Mouse (Mus musculus) cerebral cortex, adult 2 months (tissue): Measurements from ENCODE around the gene Pnma3.

Source experiments
- WGBS: fragments of 180-500 bp; shearing (Covaris S2); methylation state at CpG from one replicate; pipeline ENCODE4 v1.1.7; 2018; 5-methylcytosine and 5-hydroxymethylcytosine counted together

The Pnma3 gene

DNA sequence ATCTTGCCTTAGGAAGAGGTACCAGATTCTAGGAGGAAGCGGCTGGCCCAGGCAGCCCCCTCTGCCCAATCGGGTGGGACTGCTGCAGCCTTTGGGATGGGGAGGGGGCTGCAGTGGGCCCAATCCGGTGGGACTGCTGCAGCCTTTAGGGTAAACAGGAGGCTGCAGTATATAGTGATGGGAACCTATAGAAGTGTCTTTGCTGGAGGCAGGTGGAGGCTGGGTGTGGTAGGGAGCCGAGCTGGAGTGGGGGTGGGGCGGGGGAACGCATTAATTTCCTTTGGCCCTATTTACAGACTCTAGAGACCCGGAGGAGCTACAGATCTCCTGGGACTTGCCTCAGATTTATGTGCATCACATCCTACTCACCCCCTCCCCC is at the start of gene Pnma3:
Pnma3 (plus strand) TSS at position 373 of the 379 bp plus-strand sequence.
- WGBS = 7% methylated on average over 7 of the region's 7 CpGs

DNA sequence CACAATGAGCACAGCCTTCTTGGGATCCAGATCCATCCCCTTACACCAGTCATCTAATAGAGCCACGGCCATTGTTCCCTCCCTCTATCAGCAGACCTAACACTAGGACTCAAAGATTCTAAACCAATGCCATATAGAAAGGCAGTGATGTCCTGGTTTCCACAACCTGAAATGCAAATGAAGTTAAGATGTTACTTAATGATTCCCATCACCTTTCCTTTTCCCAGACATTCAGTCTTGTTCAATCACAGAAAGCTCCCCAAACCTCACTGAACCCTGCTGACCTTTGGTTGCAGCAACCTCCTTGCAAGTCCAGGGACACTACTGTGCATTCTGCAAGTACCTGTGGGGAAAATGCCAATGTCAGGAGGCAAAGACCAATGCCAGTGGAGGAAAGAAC is 27.6 kb upstream of the Pnma3 start, which contains the start of gene Pnma5:
Pnma5 (minus strand) TSS at position 101 of the 400 bp plus-strand sequence.
- 84% methylated on average over 1 of the region's 1 CpGs for WGBS

DNA sequence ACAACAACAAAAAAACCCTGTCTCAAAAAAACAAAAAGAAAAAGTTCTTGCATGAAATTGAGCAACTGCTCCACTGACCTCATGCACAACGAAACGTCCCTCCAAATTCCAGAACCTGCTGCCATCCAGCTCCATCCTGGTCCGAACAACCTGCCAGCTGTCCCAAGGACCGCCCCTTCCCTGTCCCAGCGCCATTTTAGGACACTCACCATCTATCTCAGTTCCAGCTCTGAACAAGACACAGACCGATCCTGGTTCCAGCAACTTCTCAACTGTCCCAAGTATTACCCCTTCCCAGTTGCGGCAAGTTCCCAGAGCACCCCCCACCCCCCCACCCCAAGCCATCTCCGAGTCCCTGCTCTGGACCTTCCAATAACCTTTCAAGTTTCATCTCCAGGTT is 25.8 kb upstream of the Pnma3 start:
- 87% methylated on average over 8 of the region's 8 CpGs for WGBS

DNA sequence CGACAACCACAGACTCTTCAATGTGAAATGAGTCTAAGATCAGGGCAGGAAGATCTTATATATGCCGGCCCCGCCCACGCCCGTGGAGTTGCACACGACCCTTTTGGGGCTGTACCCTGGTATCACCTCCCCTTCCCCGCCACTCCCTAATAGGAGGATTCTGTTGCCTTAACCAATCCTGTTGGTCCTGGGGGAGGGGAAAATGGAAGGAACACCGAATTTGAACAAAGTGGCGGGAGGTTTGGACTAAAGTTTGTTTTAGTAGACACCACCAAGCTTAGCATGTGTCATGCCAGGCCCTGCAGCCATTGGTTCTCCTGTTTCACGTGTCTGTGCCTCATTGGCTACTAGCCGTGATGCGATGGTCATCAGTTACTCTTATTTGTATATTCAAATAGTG is 24.9 kb upstream of the Pnma3 start:
- 88% methylated on average over 12 of the region's 12 CpGs for WGBS

DNA sequence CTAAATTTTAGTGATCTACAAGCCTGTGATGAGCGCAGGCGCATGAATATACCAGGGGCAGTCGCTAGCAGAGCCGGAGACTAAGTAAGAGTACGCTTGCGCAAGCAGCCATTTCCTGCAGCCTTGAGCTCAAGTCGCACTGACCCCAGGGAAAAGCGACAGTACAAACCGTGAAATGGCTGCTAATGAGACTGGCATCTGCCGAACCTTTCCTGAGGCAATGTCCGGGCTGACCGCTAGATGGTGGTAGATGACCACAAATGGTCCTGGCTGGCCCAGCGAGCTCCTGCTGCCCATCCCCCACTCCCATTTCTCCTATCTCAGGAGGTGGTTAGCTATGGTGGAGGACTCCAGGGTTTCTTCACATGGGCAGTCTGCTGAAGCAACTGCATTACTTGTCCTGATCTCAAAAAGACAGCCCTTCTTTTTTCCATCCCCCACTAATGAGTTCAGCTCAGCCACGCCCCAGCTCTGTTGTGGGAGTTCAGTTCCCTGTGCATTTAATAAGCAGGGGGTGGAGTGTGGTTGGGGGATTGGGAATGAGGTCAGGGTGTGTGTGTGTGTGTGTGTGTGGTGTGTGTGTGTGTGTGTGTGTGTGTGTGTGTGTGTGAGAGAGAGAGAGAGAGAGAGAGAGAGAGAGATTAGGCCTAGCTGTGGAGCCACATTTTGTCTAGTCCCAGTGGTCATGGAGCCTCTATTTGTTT is 10.6 kb upstream of the Pnma3 start:
- 4% methylated on average over 14 of the region's 14 CpGs for WGBS

DNA sequence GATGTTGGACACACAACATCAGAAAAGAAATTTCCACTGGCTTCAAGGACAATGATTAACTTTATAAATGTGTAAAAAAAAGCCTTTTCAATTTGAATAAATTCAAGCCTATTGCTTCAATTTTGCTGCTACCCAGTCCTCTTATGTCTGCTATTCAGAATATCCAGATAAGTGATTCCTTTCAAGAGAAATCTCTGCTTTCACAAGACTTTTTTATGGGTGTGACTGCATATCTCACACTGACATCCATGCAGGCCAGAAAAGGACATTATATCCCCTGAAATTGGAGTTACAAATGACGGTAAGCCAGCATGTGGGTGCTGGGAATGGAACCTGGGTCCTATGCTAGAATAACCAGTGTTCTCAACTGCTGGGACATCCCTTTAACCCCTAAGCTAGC is 3.1 kb upstream of the Pnma3 start:
- 86% methylated on average over 1 of the region's 1 CpGs for WGBS

DNA sequence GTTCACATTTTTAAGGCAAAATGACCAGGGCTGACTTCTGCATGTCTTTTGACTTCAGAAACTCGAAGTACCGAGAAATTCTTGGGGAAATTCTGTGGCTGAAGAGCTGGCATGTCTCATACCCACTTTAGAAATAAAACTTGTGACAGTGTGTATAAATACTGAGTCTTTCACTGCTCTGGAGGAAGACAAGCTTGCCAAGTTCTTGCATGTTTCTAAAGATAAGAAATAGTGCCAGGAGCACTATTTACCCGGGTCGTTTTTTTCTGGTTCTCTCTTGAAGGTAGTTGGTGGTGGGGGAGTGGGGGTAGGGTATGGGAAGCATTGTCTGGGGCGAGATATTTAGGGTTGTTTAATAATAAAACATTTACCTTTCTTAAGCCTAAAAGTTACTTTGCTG is 2.3 kb upstream of the Pnma3 start:
- WGBS = 27% methylated on average over 5 of the region's 5 CpGs

DNA sequence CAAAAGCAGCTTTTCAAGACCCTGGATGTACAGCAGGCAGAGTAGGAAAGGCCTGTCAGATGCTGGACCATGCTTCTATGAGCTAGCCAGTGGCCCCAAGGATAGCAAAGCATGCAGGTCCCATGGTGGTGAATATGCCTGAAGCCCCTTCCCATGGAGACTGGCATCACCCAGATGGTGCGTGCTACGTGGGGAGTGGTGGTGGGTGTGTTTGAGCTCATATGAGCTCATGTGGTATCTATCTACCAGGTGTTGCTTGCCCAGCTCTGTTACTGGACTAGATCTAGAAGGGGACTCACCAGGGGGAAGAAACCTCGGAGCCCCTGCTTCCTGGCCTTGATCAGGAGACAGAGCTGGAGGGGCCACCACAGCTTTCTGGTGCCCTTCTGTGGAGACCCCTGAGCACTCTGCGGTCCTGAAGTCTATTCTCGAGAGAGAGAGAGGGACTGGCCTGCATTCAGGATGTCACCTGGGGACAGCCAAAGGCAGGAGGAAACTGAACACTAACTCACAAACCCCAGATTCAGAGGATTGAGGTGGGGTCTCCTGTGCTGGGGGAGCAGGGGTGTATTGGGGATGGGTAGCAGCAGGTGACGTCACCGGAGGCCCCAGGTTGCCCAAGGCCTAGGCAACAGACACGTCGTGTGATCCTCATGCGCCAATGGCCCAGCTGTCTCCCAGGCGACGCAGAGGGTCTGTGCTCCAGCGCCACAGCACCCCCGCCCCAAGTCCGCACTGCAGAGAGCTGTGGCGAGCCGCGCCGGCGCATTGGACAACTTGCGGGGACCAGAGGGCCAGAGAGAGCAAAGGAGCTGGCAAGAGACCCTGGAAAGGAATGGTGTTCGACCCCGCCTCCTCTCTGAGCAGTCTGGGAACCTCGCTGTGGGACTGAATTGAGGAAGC is 824 bp upstream of the Pnma3 start:
- WGBS = 30% methylated on average over 24 of the region's 24 CpGs

DNA sequence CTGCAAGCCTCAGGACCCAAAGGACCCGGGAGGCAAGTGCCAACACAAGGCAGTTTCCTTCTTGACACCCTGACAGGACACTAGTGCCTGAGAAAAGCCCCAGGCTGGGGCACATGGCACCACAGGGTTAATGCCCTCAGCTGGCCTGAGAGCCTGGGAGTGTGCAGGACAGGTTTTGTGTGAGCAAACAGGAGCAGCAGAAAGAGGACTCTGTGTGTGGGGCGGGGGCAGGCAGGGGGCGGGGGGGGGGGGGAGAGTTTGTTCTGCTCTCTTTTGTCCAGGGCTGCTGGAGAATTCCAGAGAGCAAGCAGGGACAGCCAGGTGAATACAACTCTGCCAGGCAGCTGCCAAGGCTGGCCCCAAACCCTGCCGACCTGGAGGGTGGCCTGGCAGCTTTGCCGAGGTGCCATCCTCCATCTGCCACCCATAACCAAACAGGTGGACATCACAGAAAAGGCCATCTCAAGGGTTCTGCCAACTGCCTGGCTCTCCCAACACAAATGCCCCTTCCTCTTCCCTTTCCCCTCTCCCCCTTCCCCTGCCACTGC is 2.3 kb downstream of the Pnma3 start:
- WGBS = no CpG with 5 or more reads among the region's 5 CpGs

DNA sequence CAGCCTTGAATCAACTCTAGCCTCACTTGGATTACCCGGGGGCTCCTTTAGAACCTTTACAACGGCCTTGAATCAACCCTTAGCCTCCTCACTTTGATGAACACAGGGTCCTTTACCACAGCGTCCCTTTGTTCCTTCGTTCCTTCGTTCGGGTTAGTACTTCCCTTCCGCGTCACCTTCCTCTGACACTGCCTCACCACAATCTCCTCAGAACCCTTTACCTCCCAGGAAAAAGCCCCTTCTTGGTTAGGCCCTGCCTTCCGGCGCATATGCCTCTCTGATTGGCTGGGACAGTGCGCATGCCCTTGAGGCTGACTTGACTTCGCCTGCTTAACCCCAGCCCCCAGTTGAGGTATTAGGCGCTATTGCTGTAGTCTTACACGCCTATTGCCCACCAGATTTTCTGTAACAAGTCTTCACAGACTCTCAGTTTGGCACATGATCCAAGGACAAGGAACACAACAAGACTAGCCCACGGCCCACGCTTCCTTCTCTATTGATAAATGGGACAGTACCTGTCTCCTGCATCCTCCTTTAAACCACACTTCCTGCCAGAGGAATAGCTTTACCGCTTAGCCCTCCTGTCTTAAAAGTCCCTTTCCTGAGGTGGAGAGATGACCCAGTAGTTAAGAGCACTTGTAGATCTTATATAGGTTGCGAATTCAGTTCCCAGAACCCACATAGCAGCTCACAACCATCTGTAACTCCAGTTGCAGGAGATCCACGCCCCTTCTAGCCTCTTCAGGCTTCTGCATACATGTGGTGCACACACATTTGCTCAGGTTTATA is 17.9 kb downstream of the Pnma3 start, which contains the start of gene Xlr4a:
Xlr4a (minus strand) TSS at position 212 of the 789 bp plus-strand sequence.
- WGBS = 85% methylated on average over 19 of the region's 19 CpGs

DNA sequence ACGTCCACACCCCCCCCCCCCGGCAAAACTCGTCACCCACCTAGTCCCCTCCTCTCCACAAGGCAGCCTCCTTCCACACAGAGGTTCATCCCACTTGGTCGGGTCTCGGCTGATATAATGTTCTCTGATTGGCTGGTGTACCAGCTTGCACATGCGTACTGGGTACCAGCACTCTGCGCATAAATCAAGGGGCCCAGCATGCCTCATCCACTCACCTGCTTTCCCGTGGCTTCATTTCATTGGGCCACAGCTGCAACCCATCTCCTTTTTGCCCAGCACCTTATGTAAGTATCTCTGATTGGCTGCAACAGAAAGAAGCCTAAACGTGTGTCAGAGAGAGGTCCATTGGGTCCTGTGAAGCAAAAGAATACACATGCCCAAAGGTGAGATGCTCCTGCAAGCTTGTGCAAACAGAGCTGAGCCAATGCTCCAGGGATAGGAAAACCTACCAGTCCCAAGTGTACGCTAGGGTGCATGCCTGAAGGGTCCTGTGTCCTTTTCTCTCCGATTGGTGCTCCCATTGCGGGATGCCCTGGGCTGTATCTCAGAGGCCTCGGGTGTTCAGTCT is 32.4 kb downstream of the Pnma3 start, which contains the start of gene Xlr3a:
Xlr3a (minus strand) TSS at position 155 of the 568 bp plus-strand sequence.
- 79% methylated on average over 13 of the region's 13 CpGs for WGBS

DNA sequence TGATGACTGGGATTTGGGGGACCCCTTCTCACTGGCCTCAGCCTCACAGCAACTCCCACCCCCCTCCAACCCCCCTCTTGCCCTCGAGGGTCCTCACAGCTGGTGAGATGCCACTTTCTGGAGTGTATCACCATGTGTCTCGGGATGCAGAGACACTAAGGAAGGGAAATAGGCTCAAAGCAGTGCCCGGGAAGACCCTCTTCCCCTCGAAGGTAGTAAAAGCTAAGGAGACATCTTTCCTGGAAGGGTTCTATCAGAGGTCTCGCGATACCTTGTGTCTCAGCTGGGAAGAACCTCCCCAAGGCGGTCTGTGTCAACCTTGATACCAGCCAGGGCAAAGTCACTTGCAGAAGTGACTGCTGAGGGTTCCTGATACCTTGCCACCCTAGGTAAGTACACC is 52.2 kb downstream of the Pnma3 start, which contains the start of gene Gm14685:
Gm14685 (plus strand) TSS at position 301 of the 400 bp plus-strand sequence.
- no CpG with 5 or more reads among the region's 7 CpGs for WGBS
